Mouse (Mus musculus): Measurements from ENCODE around the gene Hist1h2bf.
"Not testable (repeated sequence)": the region's sequence is repeated elsewhere in the genome, so short reads cannot be mapped to it uniquely, and the experiment has no call there.

Gene Hist1h2bf

DNA sequence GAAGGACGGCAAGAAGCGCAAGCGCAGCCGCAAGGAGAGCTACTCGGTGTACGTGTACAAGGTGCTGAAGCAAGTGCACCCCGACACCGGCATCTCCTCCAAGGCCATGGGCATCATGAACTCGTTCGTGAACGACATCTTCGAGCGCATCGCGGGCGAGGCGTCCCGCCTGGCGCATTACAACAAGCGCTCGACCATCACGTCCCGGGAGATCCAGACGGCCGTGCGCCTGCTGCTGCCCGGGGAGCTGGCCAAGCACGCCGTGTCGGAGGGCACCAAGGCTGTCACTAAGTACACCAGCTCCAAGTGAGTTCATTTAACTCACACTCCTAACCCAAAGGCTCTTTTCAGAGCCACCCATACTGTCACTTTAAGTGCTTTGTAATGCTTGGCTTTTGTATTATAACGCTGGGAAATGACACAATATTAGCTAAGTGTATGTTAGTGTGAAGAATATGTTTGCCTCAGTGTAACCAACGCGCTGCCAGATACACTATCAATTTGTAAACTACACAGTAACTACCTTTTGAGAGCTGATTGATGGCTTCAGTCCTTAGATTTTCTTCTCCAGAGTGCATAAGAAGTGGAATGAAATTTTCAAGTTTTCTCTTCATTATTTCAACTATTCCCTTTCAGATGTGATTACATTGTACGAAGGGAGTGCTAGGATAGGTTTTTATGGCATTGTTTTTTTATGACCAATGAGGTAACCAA is 2.3 kb downstream of the Hist1h2bf start:
- peak; percentile 57 for DNase-seq (ENCODE audit: low read depth, low spot score)

- DNase-seq (ENCODE audit: low read depth, low spot score): peak; percentile 96
Measured at GRCm38 (mm10) chr13:23571022-23571503, 2.9 kb downstream of the Hist1h2bf start, which contains the start of the genes Hist1h2ae and Hist1h2bg. TSS of gene Hist1h2ae (minus strand) at chr13:23571220. TSS of gene Hist1h2bg (plus strand) at chr13:23571396.

DNA sequence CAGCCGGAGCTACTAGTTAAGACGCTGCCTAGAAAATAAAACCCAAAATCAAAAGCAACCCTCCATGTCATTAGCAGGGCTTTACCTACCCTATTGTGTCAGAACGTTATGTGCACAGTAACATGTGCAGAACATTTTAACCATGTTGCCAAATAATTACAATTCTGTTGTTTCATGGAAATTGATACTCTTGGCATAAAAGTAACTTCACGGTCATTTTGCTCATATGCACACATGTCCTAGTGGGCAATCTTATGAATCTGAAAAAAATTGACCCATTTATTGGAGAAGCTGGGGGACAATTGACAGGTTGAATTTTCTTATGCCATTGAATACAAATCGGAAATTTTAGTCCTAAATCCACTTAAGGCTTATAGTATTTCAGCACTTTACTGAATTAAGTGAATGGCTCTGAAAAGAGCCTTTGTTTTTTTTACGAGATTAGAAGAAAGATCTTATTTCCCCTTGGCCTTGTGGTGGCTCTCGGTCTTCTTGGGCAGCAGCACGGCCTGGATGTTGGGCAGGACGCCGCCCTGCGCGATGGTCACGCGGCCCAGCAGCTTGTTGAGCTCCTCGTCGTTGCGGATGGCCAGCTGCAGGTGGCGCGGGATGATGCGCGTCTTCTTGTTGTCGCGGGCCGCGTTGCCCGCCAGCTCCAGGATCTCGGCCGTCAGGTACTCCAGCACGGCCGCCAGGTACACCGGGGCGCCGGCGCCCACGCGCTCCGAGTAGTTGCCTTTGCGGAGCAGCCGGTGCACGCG is 3.6 kb downstream of the Hist1h2bf start:
- DNase-seq (ENCODE audit: low read depth, low spot score): peak; percentile 61

DNA sequence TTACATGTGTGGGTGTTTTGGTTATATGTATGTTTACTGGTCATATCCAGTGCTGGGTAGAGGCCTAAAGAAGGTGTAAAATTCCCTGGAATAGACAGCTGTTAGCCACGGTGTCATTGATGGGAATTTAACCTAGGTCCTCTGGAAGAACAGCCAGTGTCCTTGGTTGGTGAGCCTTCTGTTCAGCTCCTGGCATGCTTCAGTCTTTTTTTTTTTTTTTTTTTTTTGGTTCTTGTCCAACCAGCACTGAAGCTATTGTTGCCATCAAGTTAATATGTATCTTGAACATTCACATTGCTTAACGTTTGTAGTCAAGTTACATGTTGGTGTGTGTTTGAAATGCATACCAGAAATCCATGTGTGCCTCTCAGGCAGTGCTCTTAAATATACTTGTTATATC is 9.5 kb downstream of the Hist1h2bf start:
- peak; percentile 63 for DNase-seq (ENCODE audit: low read depth, low spot score)

DNA sequence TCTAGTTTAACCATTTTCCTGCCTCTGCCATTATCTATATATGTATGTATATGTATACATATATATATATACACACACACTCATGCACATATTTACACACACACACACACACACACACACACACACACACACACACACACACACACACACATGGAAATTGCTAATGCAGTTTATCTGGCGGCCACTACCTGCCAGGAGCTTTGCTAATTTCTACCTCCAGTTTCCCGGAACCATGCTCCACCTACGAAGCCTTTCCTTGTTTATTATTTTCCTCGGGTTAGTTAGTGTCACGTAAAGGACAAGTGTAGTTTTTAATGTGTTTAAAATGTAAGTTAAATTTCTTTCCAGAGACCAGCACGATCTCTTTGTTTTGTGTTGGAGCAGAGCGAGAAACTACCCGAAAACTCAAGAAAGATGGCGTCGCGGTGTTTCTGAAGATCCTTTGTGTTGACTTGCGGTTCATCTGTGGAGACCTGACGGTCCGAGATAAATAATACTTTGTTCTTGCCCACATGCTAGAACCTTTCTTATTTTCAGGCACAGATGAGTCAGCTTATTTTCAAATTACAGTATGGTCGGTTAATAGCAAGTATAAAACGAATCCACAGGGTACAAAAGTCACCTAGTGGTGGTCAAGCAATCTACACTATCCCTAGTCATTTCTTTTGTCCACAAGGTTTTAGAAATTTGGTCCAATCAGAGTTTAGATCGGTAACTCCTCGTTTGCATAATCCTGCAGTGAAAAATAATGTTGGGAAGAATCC is 11.1 kb downstream of the Hist1h2bf start:
- peak; percentile 90 for DNase-seq (ENCODE audit: low read depth, low spot score)

GRCm38 (mm10) chr13:23561883-23562659 is 11.9 kb downstream of the Hist1h2bf start, which contains the start of gene Hist1h3e:
TSS of gene Hist1h3e (minus strand) at chr13:23562369.
- DNase-seq (ENCODE audit: low read depth, low spot score): peak; percentile 96

GRCm38 (mm10) chr13:23561531-23561882 is 12.5 kb downstream of the Hist1h2bf start:
- DNase-seq (ENCODE audit: low read depth, low spot score): not testable (repeated sequence)

GRCm38 (mm10) chr13:23560699-23561098 is 13.3 kb downstream of the Hist1h2bf start:
- DNase-seq (ENCODE audit: low read depth, low spot score): not testable (repeated sequence)

DNA sequence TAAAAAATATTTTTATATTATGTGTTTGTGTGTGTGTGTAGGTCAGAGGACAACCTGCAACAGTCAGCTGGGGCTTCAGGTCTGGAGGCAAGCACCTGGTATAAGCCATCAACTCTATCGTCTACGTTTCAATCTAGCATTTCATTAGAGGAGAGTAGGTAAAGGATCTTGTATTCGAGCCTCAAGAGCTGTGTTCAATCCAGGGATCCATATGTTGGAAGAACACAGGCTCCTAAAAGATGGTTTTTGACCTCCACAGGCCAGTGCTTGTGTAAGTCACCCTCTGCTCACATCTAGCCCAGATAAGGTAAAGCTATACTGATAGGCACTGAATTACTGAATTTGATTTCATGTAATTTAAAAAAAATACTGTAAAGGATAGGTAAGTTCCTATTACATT is 17.1 kb downstream of the Hist1h2bf start:
- no peak for DNase-seq (ENCODE audit: low read depth, low spot score)

- peak; percentile 96 for DNase-seq (ENCODE audit: low read depth, low spot score)
Measured at GRCm38 (mm10) chr13:23555839-23556416, 18.1 kb downstream of the Hist1h2bf start.

GRCm38 (mm10) chr13:23554925-23555838 is 18.8 kb downstream of the Hist1h2bf start:
- peak; percentile 93 for DNase-seq (ENCODE audit: low read depth, low spot score)

- peak; percentile 46 for DNase-seq (ENCODE audit: low read depth, low spot score)
Measured at GRCm38 (mm10) chr13:23554393-23554792, 19.6 kb downstream of the Hist1h2bf start.

DNA sequence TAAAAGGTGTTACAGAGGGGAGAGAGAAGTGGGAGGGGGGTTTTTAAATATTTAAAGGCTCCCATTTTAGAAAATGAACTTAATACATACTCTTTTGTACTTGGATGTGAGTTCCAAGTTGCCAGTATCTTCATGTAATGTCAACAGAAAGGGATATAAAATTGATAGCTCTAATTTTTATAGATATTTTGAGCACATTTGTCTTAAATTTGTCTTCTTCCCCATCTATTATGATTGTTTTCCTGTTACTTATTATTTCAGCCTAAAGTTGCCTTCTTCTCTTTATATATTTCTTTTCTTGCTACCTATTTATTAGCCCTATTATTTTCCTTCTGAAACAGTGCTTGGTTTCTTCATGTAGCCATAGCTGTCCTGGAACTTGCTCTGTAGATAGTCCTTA is 21.0 kb downstream of the Hist1h2bf start, which contains the start of gene Hist1h1d:
TSS of gene Hist1h1d (plus strand) at position 301 of the 400 bp plus-strand sequence.
- DNase-seq (ENCODE audit: low read depth, low spot score): no peak

GRCm38 (mm10) chr13:23551931-23552914 is 21.8 kb downstream of the Hist1h2bf start:
- no peak for DNase-seq (ENCODE audit: low read depth, low spot score)

GRCm38 (mm10) chr13:23551146-23551834 is 22.7 kb downstream of the Hist1h2bf start, which contains the start of gene Hist1h4f:
TSS of gene Hist1h4f (minus strand) at chr13:23551648.
- peak; percentile 98 for DNase-seq (ENCODE audit: low read depth, low spot score)

- DNase-seq (ENCODE audit: low read depth, low spot score): peak; percentile 69
Measured at GRCm38 (mm10) chr13:23550761-23551145, 23.2 kb downstream of the Hist1h2bf start.

GRCm38 (mm10) chr13:23546694-23547093 is 27.3 kb downstream of the Hist1h2bf start:
- no peak for DNase-seq (ENCODE audit: low read depth, low spot score)

DNA sequence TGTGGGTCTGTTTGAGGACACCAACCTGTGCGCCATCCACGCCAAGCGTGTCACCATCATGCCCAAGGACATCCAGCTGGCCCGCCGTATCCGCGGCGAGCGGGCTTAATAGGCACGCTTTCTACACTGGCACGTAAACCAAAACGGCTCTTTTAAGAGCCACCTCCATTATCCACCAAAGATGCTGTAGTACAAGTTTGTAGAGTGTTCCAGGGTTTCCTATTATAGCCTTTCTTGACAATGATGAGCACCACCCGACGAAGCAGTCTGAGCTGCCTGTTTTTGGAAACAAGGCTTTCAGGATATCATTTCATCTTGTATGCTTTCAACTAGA is 29.2 kb downstream of the Hist1h2bf start:
- not testable (repeated sequence) for DNase-seq (ENCODE audit: low read depth, low spot score)

Data from 3T3-L1 (cell line).